ENCODE assay signal across 10 mouse cellular contexts in the genomic region with DNA sequence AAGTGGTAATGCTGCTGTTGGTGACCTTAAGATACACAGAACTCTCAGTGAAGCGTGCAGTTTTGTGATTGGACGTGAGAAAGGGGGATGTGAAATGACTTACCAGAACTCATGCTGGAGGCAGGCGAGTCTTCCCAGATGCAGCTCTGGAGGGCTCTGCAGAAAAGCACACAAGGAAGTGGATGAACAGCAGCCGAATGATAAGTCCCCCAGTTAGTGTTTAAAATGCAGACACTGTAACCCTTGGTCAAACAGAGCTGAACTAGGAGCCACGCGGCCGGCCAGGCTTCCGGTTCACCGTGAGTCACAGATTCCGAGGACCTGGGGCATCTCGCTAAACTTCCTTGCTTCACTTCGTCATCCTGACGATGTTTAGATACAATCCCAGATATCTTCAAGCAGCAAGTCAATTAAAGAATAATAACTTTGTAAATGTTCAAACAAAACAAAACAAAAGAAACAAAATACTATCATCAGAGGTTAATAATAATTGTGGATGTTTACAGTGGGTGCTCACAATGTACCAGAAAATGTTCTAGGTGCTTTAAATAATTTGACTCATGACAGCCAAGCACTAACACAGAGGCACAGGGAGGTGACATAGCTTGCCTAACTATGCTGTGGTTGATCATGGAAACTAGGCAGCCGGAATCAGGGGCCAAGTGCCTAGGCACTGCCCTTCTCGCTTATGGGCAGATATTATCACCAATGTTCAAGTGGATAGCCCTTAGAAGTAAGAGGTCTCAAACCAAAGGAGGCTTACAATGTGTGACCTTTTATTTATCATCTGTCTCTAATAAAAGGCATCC.
DNase-seq lines count a peak whose midpoint lies in the region; ATAC-seq and TF ChIP-seq lines count a peak whose summit lies in the region.
"Had no signal": no experiment of that assay in that cellular context is flagged by ENCODE, and none has a peak within 500 bp of the region (broad histone marks: within the 10 kb centered on the region; RNA-seq: fewer than 3 reads in every experiment).

No protein-coding gene starts in this region.

- H3K4me2 ChIP-seq in liver, embryonic 12.5 days, result no peak overlapping the region
- no peak overlapping the region for H3K4me2 ChIP-seq in heart, embryonic 14.5 days (ENCODE audit: low read length)
- no peak overlapping the region for H3K4me2 ChIP-seq in liver, embryonic 11.5 days
- peak overlapping the region; percentile 19; the same call in 1 of the 2 replicates for H3K4me2 ChIP-seq in stomach, embryonic 15.5 days
- no peak overlapping the region for H3K4me2 ChIP-seq in midbrain, postnatal 0 days (ENCODE audit: low read depth, low read length, poor library complexity, severe bottlenecking)
- H3K4me2 ChIP-seq: embryonic facial prominence, embryonic 12.5 days had no signal

- no peaks in the 10 kb centered on the region for H3K9me3 ChIP-seq in liver, embryonic 12.5 days (replicated peaks)
- no peaks in the 10 kb centered on the region for H3K9me3 ChIP-seq in heart, embryonic 14.5 days (ENCODE audit: control insufficient read depth, low read length)
- H3K9me3 ChIP-seq in liver, embryonic 11.5 days (ENCODE audit: control insufficient read depth, low read length), result no peaks in the 10 kb centered on the region
- H3K9me3 ChIP-seq in stomach, embryonic 15.5 days, result no peaks in the 10 kb centered on the region
- no peaks in the 10 kb centered on the region for H3K9me3 ChIP-seq in midbrain, postnatal 0 days (ENCODE audit: low read length)
- H3K9me3 ChIP-seq: embryonic facial prominence, embryonic 12.5 days had no signal

- no peak overlapping the region for H3K27ac ChIP-seq in liver, embryonic 12.5 days
- peak overlapping the region; percentile 34 to 60 for H3K27ac ChIP-seq in heart, embryonic 14.5 days (replicated peaks in 1 of 2; ENCODE audit: control insufficient read depth in 1 of 2, insufficient read depth in 1 of 2, low read depth in 2 of 2, low read length in 2 of 2)
- no peak overlapping the region for H3K27ac ChIP-seq in liver, embryonic 11.5 days (ENCODE audit: low read depth, low read length)
- H3K27ac ChIP-seq in stomach, embryonic 15.5 days, result 0 out of 2 replicates have a peak overlapping the region, but pooled peaks have one; percentile 37
- no peak overlapping the region for H3K27ac ChIP-seq in midbrain, postnatal 0 days (ENCODE audit: low read depth, low read length)
- H3K27ac ChIP-seq: embryonic facial prominence, embryonic 12.5 days; liver, embryonic 14.5 days had no signal

- TF ChIP-seq CTCF in midbrain, postnatal 0 days (IDR thresholded peaks at IDR 0.05), result no peak

- no peak overlapping the region for H3K9ac ChIP-seq in liver, embryonic 12.5 days
- H3K9ac ChIP-seq in heart, embryonic 14.5 days (ENCODE audit: low read length), result 0 out of 2 replicates have a peak overlapping the region, but pooled peaks have one; percentile 1
- H3K9ac ChIP-seq in liver, embryonic 11.5 days (ENCODE audit: low read depth, low read length), result no peak overlapping the region
- H3K9ac ChIP-seq in stomach, embryonic 15.5 days, result no peak overlapping the region
- H3K9ac ChIP-seq in midbrain, postnatal 0 days (replicated peaks; ENCODE audit: low read length, poor library complexity, severe bottlenecking), result no peak overlapping the region
- H3K9ac ChIP-seq: embryonic facial prominence, embryonic 12.5 days; liver, embryonic 14.5 days had no signal

- no peak overlapping the region for H3K4me3 ChIP-seq in liver, embryonic 12.5 days
- no peak overlapping the region for H3K4me3 ChIP-seq in heart, embryonic 14.5 days (ENCODE audit: control insufficient read depth in 1 of 2, insufficient read depth in 1 of 2, low read depth in 1 of 2, low read length in 2 of 2)
- H3K4me3 ChIP-seq in liver, embryonic 11.5 days (ENCODE audit: low read depth, low read length), result no peak overlapping the region
- no peak overlapping the region for H3K4me3 ChIP-seq in stomach, embryonic 15.5 days (replicated peaks)
- no peak overlapping the region for H3K4me3 ChIP-seq in midbrain, postnatal 0 days (ENCODE audit: low read depth, low read length)
- H3K4me3 ChIP-seq: embryonic facial prominence, embryonic 12.5 days had no signal

- H3K27me3 ChIP-seq in liver, embryonic 12.5 days (replicated peaks), result no peaks in the 10 kb centered on the region
- no peaks in the 10 kb centered on the region for H3K27me3 ChIP-seq in heart, embryonic 14.5 days (ENCODE audit: control insufficient read depth, insufficient read depth, low read length)
- H3K27me3 ChIP-seq in liver, embryonic 11.5 days (replicated peaks; ENCODE audit: control insufficient read depth, insufficient read depth, low read length), result no peaks in the 10 kb centered on the region
- H3K27me3 ChIP-seq in stomach, embryonic 15.5 days (replicated peaks), result no peaks in the 10 kb centered on the region
- H3K27me3 ChIP-seq in midbrain, postnatal 0 days (ENCODE audit: insufficient read depth, low read length), result no peaks in the 10 kb centered on the region
- H3K27me3 ChIP-seq: embryonic facial prominence, embryonic 12.5 days had no signal

- peak; percentile 25 for DNase-seq in liver
- no peak for DNase-seq in liver, embryonic 11.5 days (ENCODE audit: low spot score)
- no peak for DNase-seq in left cerebral cortex, adult 18-20 months (ENCODE audit: low spot score in 2 of 2)
- DNase-seq in midbrain, postnatal 0 days (ENCODE audit: low spot score), result no peak

- 47% methylated on average over 15 of the region's 15 CpGs for WGBS in liver, embryonic 12.5 days (ENCODE audit: insufficient replicate concordance)
- 48% methylated on average over 15 of the region's 15 CpGs for WGBS in heart, embryonic 14.5 days
- 52% methylated on average over 15 of the region's 15 CpGs for WGBS in liver, embryonic 11.5 days
- WGBS in stomach, embryonic 15.5 days, result 31% methylated on average over 15 of the region's 15 CpGs
- 83% methylated on average over 15 of the region's 15 CpGs for WGBS in midbrain, postnatal 0 days

- peaks cover 24% of the 10 kb centered on the region for H3K36me3 ChIP-seq in liver, embryonic 12.5 days
- peaks cover 20% of the 10 kb centered on the region for H3K36me3 ChIP-seq in heart, embryonic 14.5 days (ENCODE audit: control insufficient read depth, insufficient read depth, low read length)
- no peaks in the 10 kb centered on the region for H3K36me3 ChIP-seq in liver, embryonic 11.5 days (ENCODE audit: control insufficient read depth, insufficient read depth, low read length)
- no peaks in the 10 kb centered on the region for H3K36me3 ChIP-seq in stomach, embryonic 15.5 days
- no peaks in the 10 kb centered on the region; the same call in 1 of the 2 replicates for H3K36me3 ChIP-seq in midbrain, postnatal 0 days (ENCODE audit: insufficient read depth, low read length)
- H3K36me3 ChIP-seq: embryonic facial prominence, embryonic 12.5 days had no signal

- peaks cover 25% of the 10 kb centered on the region for H3K4me1 ChIP-seq in liver, embryonic 12.5 days
- peaks cover 23 to 53% of the 10 kb centered on the region in 2 experiments for H3K4me1 ChIP-seq in heart, embryonic 14.5 days (ENCODE audit: control insufficient read depth in 2 of 2, insufficient read depth in 2 of 2, low read length in 2 of 2)
- H3K4me1 ChIP-seq in liver, embryonic 11.5 days (replicated peaks; ENCODE audit: control insufficient read depth, insufficient read depth, low read length), result peaks cover 7% of the 10 kb centered on the region
- H3K4me1 ChIP-seq in stomach, embryonic 15.5 days, result peaks cover 18% of the 10 kb centered on the region
- no peaks in the 10 kb centered on the region for H3K4me1 ChIP-seq in midbrain, postnatal 0 days (ENCODE audit: insufficient read depth, low read length)

- ATAC-seq in liver, embryonic 12.5 days, result no peak
- ATAC-seq in heart, embryonic 14.5 days (ENCODE audit: insufficient number of reproducible peaks, insufficient read depth, low FRiP score, low read depth), result no peak
- 0 out of 2 replicates have a peak, but pooled peaks have one; percentile 27 for ATAC-seq in liver, embryonic 11.5 days (replicated peaks; ENCODE audit: low FRiP score)
- ATAC-seq in stomach, embryonic 15.5 days (ENCODE audit: insufficient read depth, low FRiP score, low read depth), result no peak
- no peak for ATAC-seq in inflammation-experienced regulatory T-cells, adult 6 months
- ATAC-seq in midbrain, postnatal 0 days (ENCODE audit: low FRiP score), result no peak

Comparison
In these comparisons a context has a peak if more than half of its experiments do, and no peak if none do; other contexts are left out.
1. H3K27ac ChIP-seq: peak in heart, embryonic 14.5 days (2 of 2) and stomach, embryonic 15.5 days (single experiment); none in liver, embryonic 12.5 days (single experiment), liver, embryonic 11.5 days (single experiment) and midbrain, postnatal 0 days (single experiment).